Mouse (Mus musculus) forebrain, embryonic 15.5 days (tissue): Measurements from ENCODE around the gene Taok2. TPM values are rescaled to one million over a fixed set of nuclear protein-coding genes. Genes with fewer than 3 reads are reported as not detected.
"Not testable (repeated sequence)": the region's sequence is repeated elsewhere in the genome, so short reads cannot be mapped to it uniquely, and the experiment has no call there.

Source experiments
- ATAC-seq: fragments of 200-750 bp; cut with Nextera tagmentation; replicated peaks from 2 replicates; pipeline ENCODE4 v1.8.0; 2017; ENCODE audit warnings: mild to moderate bottlenecking, moderate TSS enrichment, moderate library complexity
- H3K27ac ChIP-seq: fragments of 300-500 bp; sonication (generic); replicated peaks from 2 replicates; pipeline ENCODE4 v1.5.1; 2015; ENCODE audit warnings: mild to moderate bottlenecking, inconsistent platforms
- H3K27me3 ChIP-seq: fragments of 300-500 bp; sonication (generic); 2 replicates; pipeline ENCODE4 v1.6.1; 2015; ENCODE audit warnings: inconsistent platforms
- H3K36me3 ChIP-seq: fragments of 300-500 bp; sonication (generic); 2 replicates; pipeline ENCODE4 v1.6.1; 2015; ENCODE audit warnings: mild to moderate bottlenecking, inconsistent platforms
- H3K4me1 ChIP-seq: fragments of 300-500 bp; sonication (generic); 2 replicates; pipeline ENCODE4 v1.6.1; 2015; ENCODE audit warnings: inconsistent platforms
- H3K4me2 ChIP-seq: fragments of 300-500 bp; sonication (generic); replicated peaks from 2 replicates; pipeline ENCODE4 v1.6.1; 2015; ENCODE audit warnings: mild to moderate bottlenecking, inconsistent platforms
- H3K4me3 ChIP-seq: fragments of 300-500 bp; sonication (generic); 2 replicates; pipeline ENCODE4 v1.5.1; 2015; ENCODE audit warnings: mild to moderate bottlenecking, inconsistent platforms
- H3K9ac ChIP-seq: fragments of 300-500 bp; sonication (generic); replicated peaks from 2 replicates; pipeline ENCODE4 v1.6.1; 2015; ENCODE audit warnings: mild to moderate bottlenecking, inconsistent platforms
- H3K9me3 ChIP-seq: fragments of 300-500 bp; sonication (generic); 2 replicates; pipeline ENCODE4 v1.6.1; 2016; ENCODE audit warnings: inconsistent platforms
- WGBS: fragments of 180-500 bp; shearing (Covaris S2); methylation state at CpG from one replicate; pipeline ENCODE4 v1.1.7; 2015; ENCODE audit warnings: mixed read lengths; 5-methylcytosine and 5-hydroxymethylcytosine counted together
- polyA plus RNA-seq: library from polyadenylated mRNA; unstranded; fragments of >200 nt; fragmentation: Nextera tagmentation; extraction: Ambion mirVana; gene quantifications from 2 replicates; pipeline ENCODE4 v1.2.1, GENCODE M21; 2015

Taok2 gene
- polyA plus RNA-seq: 54.1 and 56.8 TPM in 2 replicates

GRCm38 (mm10) chr7:126884286-126885164 is at the start of gene Taok2:
TSS of gene Taok2 (minus strand) at chr7:126884703.
- under 1% methylated on average over 56 of the region's 56 CpGs for WGBS
- ATAC-seq: peak; percentile 98
- Histone ChIP-seq H3K27ac (peak within 1 kb of the TSS; percentile 98), H3K36me3 (peaks cover 9% of the 10 kb centered on the region), H3K9ac (peak within 1 kb of the TSS; percentile 96), H3K9me3 (no peaks in the 10 kb centered on the region), H3K4me2 (peak within 1 kb of the TSS; percentile 96), H3K4me1 (peaks cover 39% of the 10 kb centered on the region), H3K27me3 (no peaks in the 10 kb centered on the region), H3K4me3 (peak within 1 kb of the TSS; percentile 95)

DNA sequence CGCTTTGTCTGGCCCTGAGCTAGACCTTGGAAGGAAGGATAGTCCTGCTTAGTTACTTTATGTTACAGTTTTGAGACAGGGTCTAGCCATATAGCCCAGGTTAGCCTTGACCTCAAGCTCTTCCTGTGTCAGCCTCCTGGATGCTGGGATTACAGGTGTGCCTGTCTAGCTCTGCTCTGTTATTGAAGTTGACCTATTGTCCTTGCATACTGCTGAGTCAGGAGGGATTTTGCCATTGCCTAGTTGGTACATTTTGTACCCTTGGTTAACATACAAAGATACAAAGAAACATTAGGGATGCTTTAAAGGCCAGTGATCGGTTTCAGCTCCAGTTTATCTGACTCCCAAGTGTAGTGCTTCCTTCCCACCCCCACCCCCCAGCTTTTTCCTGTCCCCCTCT is 48.1 kb upstream of the Taok2 start:
- H3K27me3 ChIP-seq: no peaks in the 10 kb centered on the region
- H3K4me2 ChIP-seq: no peak overlapping the region
- no peak for ATAC-seq
- H3K4me3 ChIP-seq: no peak overlapping the region
- WGBS: 96% methylated on average over 2 of the region's 2 CpGs
- no peak overlapping the region for H3K9ac ChIP-seq
- peaks cover 16% of the 10 kb centered on the region for H3K4me1 ChIP-seq
- H3K36me3 ChIP-seq: peaks cover 34% of the 10 kb centered on the region
- H3K27ac ChIP-seq: no peak overlapping the region
- H3K9me3 ChIP-seq: no peaks in the 10 kb centered on the region

DNA sequence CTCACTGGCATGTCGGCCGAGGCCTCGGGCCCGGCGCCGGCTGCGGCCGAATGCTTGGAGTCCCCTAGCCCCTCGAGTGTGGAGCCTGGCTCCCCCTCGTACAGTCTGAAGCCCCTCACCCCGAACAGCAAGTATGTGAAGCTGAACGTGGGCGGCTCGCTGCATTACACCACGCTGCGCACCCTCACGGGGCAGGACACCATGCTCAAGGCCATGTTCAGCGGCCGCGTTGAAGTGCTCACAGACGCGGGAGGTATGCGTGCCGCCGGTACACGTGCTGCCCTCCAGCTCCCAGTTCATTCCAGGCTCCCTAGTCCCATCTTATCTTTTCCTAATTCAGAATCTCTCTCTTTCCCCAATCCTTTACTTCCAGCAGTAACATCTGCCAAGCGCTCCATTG is 44.5 kb upstream of the Taok2 start:
- Histone ChIP-seq H3K4me1 (peaks cover 16% of the 10 kb centered on the region), H3K36me3 (peaks cover 12% of the 10 kb centered on the region; the same call in 1 of the 2 replicates), H3K4me2 (peak overlapping the region; percentile 87), H3K9ac (peak overlapping the region; percentile 86), H3K27me3 (no peaks in the 10 kb centered on the region), H3K27ac (peak overlapping the region; percentile 78), H3K9me3 (no peaks in the 10 kb centered on the region), H3K4me3 (peak overlapping the region; percentile 94)
- WGBS: 2% methylated on average over 27 of the region's 27 CpGs
- peak; percentile 90 for ATAC-seq

DNA sequence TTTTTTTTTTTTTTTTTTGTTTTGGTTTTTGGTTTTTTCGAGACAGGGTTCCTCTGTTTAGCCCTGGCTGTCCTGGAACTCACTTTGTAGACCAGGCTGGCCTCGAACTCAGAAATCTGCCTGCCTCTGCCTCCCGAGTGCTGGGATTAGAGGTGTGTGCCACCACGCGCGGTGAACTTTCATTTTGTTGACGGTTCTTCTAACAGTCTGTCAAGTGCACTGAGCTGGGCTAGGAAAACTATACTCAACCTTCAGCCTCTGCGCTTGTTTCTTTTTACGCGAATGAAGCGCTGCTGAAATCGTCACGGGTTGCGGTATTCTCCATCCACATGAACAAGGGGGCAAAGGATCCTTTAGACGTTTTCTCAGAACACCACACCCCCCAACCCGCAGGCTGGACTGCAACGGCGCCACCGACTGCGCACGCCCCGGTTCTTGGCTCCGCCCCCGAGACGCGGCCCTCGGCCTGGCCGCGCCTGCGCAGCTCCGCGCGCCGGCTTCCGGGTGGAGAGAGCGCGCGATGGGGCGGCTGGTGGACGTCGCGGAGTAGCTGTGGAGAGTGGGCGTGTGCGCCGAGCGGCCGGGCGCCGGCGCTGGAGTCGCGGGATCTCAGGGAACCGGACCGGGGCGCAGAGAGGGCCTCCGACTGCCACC is 44.0 kb upstream of the Taok2 start, which contains the start of gene Kctd13:
Gene Kctd13, plus strand, starts transcription at position 496 of the 654 bp plus-strand sequence.
- Histone ChIP-seq H3K9me3 (no peaks in the 10 kb centered on the region), H3K4me2 (peak within 1 kb of the TSS; percentile 87), H3K36me3 (peaks cover 10% of the 10 kb centered on the region; the same call in 1 of the 2 replicates), H3K9ac (peak within 1 kb of the TSS; percentile 86), H3K27me3 (no peaks in the 10 kb centered on the region), H3K27ac (peak within 1 kb of the TSS; percentile 78), H3K4me3 (peak within 1 kb of the TSS; percentile 94), H3K4me1 (peaks cover 16% of the 10 kb centered on the region)
- WGBS: 3% methylated on average over 56 of the region's 56 CpGs
- peak; percentile 97 for ATAC-seq

GRCm38 (mm10) chr7:126926299-126926698 is 41.8 kb upstream of the Taok2 start:
- 68% methylated on average over 3 of the region's 3 CpGs for WGBS

DNA sequence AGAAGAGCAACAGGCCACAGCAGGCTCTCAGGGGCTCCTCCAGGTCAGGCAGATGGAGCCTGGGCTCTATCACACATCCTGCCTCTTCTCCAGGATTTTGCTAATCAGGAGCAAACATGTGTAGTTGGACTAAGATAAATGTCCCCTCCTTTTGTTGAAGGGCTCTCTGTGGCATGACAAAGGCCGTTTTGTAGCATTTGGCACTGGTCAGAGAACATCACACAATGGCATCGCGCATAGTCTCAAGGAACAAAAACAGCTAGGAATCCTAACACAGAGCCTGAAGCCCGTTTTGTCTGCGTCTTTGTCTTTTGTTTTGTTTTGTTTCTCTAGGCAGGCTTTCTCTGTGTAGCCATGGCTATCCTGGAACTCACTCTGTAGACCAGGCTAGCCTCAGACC is 39.5 kb upstream of the Taok2 start:
- H3K27ac ChIP-seq: no peak overlapping the region
- no peak for ATAC-seq
- H3K9ac ChIP-seq: no peak overlapping the region
- no peaks in the 10 kb centered on the region for H3K27me3 ChIP-seq
- H3K4me3 ChIP-seq: no peak overlapping the region
- H3K4me1 ChIP-seq: peaks cover 6% of the 10 kb centered on the region
- no peaks in the 10 kb centered on the region for H3K36me3 ChIP-seq
- WGBS: 55% methylated on average over 5 of the region's 5 CpGs
- no peak overlapping the region for H3K4me2 ChIP-seq
- no peaks in the 10 kb centered on the region for H3K9me3 ChIP-seq

More at GRCm38 (mm10) chr7:126926299-126926698, 41.8 kb upstream of the Taok2 start:
- Histone ChIP-seq H3K4me1 (peaks cover 23% of the 10 kb centered on the region), H3K9ac (no peak overlapping the region), H3K27ac (no peak overlapping the region), H3K27me3 (no peaks in the 10 kb centered on the region), H3K4me3 (no peak overlapping the region), H3K9me3 (no peaks in the 10 kb centered on the region), H3K36me3 (peaks cover under 1% of the 10 kb centered on the region; the same call in 1 of the 2 replicates), H3K4me2 (no peak overlapping the region)
- ATAC-seq: no peak

- Histone ChIP-seq H3K4me2 (0 out of 2 replicates have a peak within 1 kb of the TSS, but pooled peaks have one; percentile 2), H3K9ac (no peak within 1 kb of the TSS)
- 11% methylated on average over 5 of the region's 5 CpGs for WGBS
Observed at GRCm38 (mm10) chr7:126922624-126923060, 38.1 kb upstream of the Taok2 start, which contains the start of gene Tmem219. TSS of gene Tmem219 (minus strand) at chr7:126922917.

GRCm38 (mm10) chr7:126921563-126921962 is 37.1 kb upstream of the Taok2 start:
- H3K4me2 ChIP-seq: no peak overlapping the region
- H3K9ac ChIP-seq: no peak overlapping the region
- no peak overlapping the region for H3K4me3 ChIP-seq
- peaks cover 6% of the 10 kb centered on the region for H3K4me1 ChIP-seq
- no peaks in the 10 kb centered on the region for H3K9me3 ChIP-seq
- no peaks in the 10 kb centered on the region for H3K27me3 ChIP-seq
- ATAC-seq: no peak
- H3K36me3 ChIP-seq: no peaks in the 10 kb centered on the region
- peak overlapping the region; percentile 41; the same call in 1 of the 2 replicates for H3K27ac ChIP-seq
- WGBS: 76% methylated on average over 2 of the region's 2 CpGs

More at GRCm38 (mm10) chr7:126922624-126923060, 38.1 kb upstream of the Taok2 start, which contains the start of gene Tmem219:
- H3K27ac ChIP-seq: peak within 1 kb of the TSS; percentile 41
- 0 out of 2 replicates have a peak, but pooled peaks have one; percentile 41 for ATAC-seq
- H3K27me3 ChIP-seq: no peaks in the 10 kb centered on the region
- no peaks in the 10 kb centered on the region for H3K36me3 ChIP-seq
- H3K4me3 ChIP-seq: 0 out of 2 replicates have a peak within 1 kb of the TSS, but pooled peaks have one; percentile 1
- no peaks in the 10 kb centered on the region for H3K9me3 ChIP-seq
- H3K4me1 ChIP-seq: peaks cover 6% of the 10 kb centered on the region

GRCm38 (mm10) chr7:126919973-126920372 is 35.5 kb upstream of the Taok2 start:
- Histone ChIP-seq H3K27ac (no peak overlapping the region), H3K27me3 (no peaks in the 10 kb centered on the region), H3K9me3 (no peaks in the 10 kb centered on the region), H3K4me1 (peaks cover 6% of the 10 kb centered on the region), H3K4me3 (no peak overlapping the region), H3K9ac (no peak overlapping the region), H3K36me3 (no peaks in the 10 kb centered on the region), H3K4me2 (no peak overlapping the region)
- ATAC-seq: no peak
- 81% methylated on average over 4 of the region's 4 CpGs for WGBS

DNA sequence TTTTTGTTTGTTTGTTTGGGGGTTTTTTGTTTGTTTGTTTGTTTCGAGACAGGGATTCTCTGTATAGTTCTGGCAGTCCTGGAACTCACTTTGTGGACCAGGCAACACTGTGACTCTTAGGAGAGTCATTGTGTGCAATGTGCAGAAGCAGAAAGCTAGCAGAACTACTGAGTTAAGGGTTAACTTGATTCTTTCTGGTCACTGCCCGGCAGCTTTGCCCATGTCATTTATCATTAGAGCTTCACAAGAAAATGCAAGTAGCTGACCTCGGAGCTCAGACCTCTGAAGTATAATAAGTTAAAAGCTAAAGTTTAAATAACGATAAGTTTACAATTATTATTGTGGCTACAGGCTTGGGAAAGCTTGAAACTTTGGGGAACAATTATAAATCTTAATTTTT is 33.9 kb upstream of the Taok2 start:
- not testable (repeated sequence) for H3K4me1 ChIP-seq, H3K4me3 ChIP-seq, ATAC-seq, H3K4me2 ChIP-seq, H3K27me3 ChIP-seq, H3K9ac ChIP-seq, H3K27ac ChIP-seq, H3K9me3 ChIP-seq, H3K36me3 ChIP-seq
- WGBS: 50% methylated on average over 4 of the region's 4 CpGs

DNA sequence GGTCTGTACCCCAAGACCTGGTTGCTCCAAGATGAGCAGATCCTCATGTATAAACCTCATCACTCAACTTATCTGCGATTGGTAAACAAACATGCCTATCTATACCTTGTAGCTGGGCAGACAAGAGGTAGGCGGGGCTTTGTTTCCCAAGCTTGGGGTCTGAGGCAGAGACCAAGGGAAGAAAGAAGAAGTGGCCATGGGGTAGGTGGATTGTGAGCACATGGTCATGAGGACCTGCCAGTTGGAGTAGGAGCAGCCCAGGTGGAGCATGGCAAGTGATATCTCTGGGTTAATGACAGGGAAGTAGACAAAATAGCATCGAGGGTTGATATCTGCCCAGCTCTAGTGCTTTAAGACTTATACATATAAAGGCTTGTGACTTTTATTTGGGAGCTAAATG is 30.3 kb upstream of the Taok2 start:
- no peak for ATAC-seq
- Histone ChIP-seq H3K4me1 (no peaks in the 10 kb centered on the region), H3K9ac (no peak overlapping the region), H3K9me3 (no peaks in the 10 kb centered on the region), H3K27me3 (no peaks in the 10 kb centered on the region), H3K4me2 (no peak overlapping the region), H3K36me3 (no peaks in the 10 kb centered on the region), H3K4me3 (no peak overlapping the region), H3K27ac (no peak overlapping the region)
- 93% methylated on average over 3 of the region's 3 CpGs for WGBS

DNA sequence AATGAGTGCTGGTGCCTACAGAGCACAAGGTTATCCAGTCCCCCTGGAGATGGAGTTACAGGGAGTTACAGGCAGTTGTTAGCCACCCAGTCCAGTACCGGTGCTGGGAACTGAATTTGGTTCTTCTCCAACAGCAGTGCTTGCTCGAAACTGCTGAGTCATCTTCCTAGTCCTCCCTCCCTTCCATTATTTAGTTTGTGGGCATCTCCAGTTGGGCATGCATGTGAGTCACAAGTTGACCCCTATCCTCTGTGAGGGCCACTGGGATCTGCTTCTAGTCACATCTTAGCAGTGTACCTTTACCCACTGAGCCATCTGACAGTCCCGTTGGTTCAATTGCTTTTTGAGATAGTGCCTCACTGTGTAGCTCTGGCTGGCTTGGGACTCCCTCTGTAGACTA is 21.1 kb upstream of the Taok2 start:
- no peaks in the 10 kb centered on the region for H3K9me3 ChIP-seq
- H3K4me2 ChIP-seq: no peak overlapping the region
- no peak overlapping the region for H3K4me3 ChIP-seq
- WGBS: 85% methylated on average over 3 of the region's 3 CpGs
- no peak overlapping the region for H3K27ac ChIP-seq
- H3K36me3 ChIP-seq: no peaks in the 10 kb centered on the region
- H3K4me1 ChIP-seq: no peaks in the 10 kb centered on the region
- no peak overlapping the region for H3K9ac ChIP-seq
- no peak for ATAC-seq
- H3K27me3 ChIP-seq: no peaks in the 10 kb centered on the region
